Mouse (Mus musculus): Measurements from ENCODE around the gene Anapc1. TPM values are rescaled to one million over a fixed set of nuclear protein-coding genes. Genes with fewer than 3 reads are reported as not detected.

Anapc1 gene
- polyA plus RNA-seq (2015; fragmentation: Nextera tagmentation; extraction: Ambion mirVana), result 18.9 and 20.3 TPM in 2 replicates

GRCm38 (mm10) chr2:128686921-128687557 lies at the start of gene Anapc1:
Gene Anapc1, minus strand, starts transcription at chr2:128687391.

GRCm38 (mm10) chr2:128698693-128699181 lies 11.5 kb upstream of the Anapc1 start, which contains the start of gene Mertk:
Gene Mertk, plus strand, starts transcription at chr2:128698956.

GRCm38 (mm10) chr2:128590909-128591308 lies 96.3 kb downstream of the Anapc1 start, which contains the start of gene Spdye4c:
Gene Spdye4c, plus strand, starts transcription at chr2:128591209.

Other genes with a start within 250 kb of the Anapc1 start
- gene Spdye4c, start 96.2 kb downstream of the Anapc1 start, polyA plus RNA-seq (2015; fragmentation: Nextera tagmentation; extraction: Ambion mirVana), result not detected in 2 replicates
- 4.3 and 4.7 TPM in 2 replicates for gene Mertk, start 11.6 kb upstream of the Anapc1 start, polyA plus RNA-seq (2015; fragmentation: Nextera tagmentation; extraction: Ambion mirVana)
- gene Tmem87b, start 130.7 kb upstream of the Anapc1 start, polyA plus RNA-seq (2015; fragmentation: Nextera tagmentation; extraction: Ambion mirVana), result 37.9 and 41.1 TPM in 2 replicates
- 5.4 and 5.8 TPM in 2 replicates for gene Fbln7, start 175.6 kb upstream of the Anapc1 start, polyA plus RNA-seq (2015; fragmentation: Nextera tagmentation; extraction: Ambion mirVana)

All from neural tube, postnatal 0 days (tissue).